Mouse (Mus musculus): Measurements from ENCODE around the gene Rnf220.

GRCm38 (mm10) chr4:117342751-117343150 lies 154.1 kb downstream of the Rnf220 start:
- no peak for TF ChIP-seq CTCF (IDR thresholded peaks at IDR 0.05; ENCODE audit: low read depth)
- TF ChIP-seq EP300 (IDR thresholded peaks at IDR 0.05; ENCODE audit: low read depth), result no peak

Measured in liver, postnatal 0 days (tissue).